Mouse (Mus musculus): ENCODE results near the gene Hp1bp3.
A peak's percentile ranks its signal among the peaks of the same experiment; 100 is the strongest.

Gene Hp1bp3

DNA sequence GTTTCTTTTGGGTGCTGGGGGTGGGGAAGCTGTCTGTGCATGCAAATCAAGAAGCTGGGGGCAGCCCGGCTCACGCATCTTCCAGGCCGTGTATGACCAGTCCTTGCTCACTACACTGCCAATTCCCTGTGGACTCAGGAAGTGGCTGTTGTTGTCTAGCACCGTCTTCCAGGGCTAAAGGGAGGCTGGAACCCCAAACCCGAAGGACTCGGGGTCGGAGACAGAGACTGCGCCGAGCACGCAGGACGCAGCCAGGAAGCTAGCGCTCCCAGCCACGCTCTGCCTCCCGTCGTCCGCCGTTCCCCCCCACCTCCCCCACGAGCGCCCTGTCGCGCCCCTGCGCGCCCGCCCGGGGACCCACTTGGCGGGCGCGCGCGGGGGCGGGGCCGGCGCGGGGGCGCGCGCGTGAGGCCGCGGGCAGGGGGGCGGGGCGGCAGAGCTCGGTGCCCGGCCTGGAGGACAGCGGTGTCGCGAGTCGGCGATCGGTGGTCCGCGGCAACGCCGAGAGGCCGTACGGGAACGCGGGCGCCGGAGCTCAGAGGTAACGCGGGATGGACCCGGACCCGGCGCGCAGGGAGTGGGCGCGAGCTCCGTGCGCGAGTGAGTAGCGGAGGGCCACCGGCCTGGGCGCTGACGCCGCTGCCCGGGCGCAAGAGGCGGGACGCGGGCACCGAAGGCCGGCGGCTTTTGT, at the start of gene Hp1bp3:
TSS of gene Hp1bp3 (plus strand) at position 97 of the 691 bp plus-strand sequence.
- peak; percentile 77 to 84 for DNase-seq

GRCm38 (mm10) chr4:138166519-138166918, 49.6 kb upstream of the Hp1bp3 start:
- no peak for DNase-seq

- no peak for DNase-seq
Observed at GRCm38 (mm10) chr4:138168162-138168561, 47.9 kb upstream of the Hp1bp3 start.

DNA sequence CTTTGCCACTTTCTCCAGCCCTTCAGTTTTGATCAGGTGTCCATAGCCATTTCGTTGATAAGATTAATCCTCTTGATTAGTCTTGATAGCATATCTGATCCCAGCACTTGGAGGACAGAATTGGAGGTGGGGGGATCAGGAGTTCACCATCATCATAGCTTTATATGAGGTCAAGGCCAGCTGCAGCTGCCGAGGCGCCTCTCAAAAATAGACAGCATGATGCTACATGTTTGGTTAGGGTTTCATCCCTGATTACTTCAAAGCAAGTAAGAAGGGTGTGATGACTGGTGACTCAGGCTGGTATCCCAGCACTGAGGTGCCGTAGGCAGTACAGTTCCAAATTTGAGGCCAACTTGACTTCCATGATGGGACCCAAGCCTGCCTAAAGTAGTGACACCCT, 46.7 kb upstream of the Hp1bp3 start:
- DNase-seq = no peak

- DNase-seq = no peak
Observed at GRCm38 (mm10) chr4:138172686-138173085, 43.4 kb upstream of the Hp1bp3 start.

GRCm38 (mm10) chr4:138179391-138179790, 36.7 kb upstream of the Hp1bp3 start:
- DNase-seq = no peak

GRCm38 (mm10) chr4:138180719-138181118, 35.4 kb upstream of the Hp1bp3 start:
- DNase-seq = no peak

- no peak for DNase-seq
Observed at GRCm38 (mm10) chr4:138184056-138184455, 32.0 kb upstream of the Hp1bp3 start.

- DNase-seq = no peak
Observed at GRCm38 (mm10) chr4:138184573-138184981, 31.5 kb upstream of the Hp1bp3 start.

DNA sequence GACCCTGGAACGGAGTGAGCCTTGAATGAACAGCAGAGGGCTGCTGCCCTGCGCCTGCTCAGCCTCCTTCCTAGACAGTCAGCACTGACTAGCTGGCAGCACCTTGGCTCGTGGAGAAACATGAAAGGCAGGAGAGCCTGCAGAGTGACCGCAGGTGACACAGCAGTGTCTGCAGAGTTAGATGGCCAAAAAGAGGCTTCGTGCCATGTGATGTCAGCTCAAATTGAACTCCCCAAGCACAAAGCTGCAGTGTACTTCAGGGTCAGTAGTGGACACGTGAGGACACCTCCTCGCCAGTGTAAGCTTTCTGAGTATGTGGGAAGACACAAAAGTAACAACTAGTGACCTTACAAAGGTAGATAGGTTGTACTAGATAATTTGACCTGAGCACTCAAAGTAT, 30.1 kb upstream of the Hp1bp3 start:
- DNase-seq = no peak

- no peak for DNase-seq
Observed at GRCm38 (mm10) chr4:138187995-138188394, 28.1 kb upstream of the Hp1bp3 start.

DNA sequence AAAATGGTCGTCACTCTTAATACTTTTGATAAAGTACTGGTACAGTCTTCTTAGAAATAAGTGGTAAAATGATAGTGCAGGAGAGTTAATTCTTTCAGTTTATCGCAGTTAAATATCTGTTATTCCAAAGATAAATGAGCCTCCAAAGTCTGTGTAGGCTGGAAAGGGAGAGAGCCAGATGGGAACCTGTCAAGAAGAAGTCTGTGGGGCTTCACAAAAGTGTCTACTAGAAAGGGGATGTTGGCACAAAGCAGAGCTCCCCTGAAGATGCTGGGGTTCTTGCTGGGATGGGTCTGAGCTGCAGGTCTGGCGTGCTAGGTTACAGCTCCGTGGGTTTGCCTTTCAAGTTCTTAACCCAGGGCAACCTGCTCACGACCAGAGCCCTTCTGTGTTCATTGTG, 23.5 kb upstream of the Hp1bp3 start:
- no peak for DNase-seq

- no peak for DNase-seq
Observed at GRCm38 (mm10) chr4:138200769-138201168, 15.3 kb upstream of the Hp1bp3 start.

GRCm38 (mm10) chr4:138201696-138202095, 14.4 kb upstream of the Hp1bp3 start:
- no peak for DNase-seq

DNA sequence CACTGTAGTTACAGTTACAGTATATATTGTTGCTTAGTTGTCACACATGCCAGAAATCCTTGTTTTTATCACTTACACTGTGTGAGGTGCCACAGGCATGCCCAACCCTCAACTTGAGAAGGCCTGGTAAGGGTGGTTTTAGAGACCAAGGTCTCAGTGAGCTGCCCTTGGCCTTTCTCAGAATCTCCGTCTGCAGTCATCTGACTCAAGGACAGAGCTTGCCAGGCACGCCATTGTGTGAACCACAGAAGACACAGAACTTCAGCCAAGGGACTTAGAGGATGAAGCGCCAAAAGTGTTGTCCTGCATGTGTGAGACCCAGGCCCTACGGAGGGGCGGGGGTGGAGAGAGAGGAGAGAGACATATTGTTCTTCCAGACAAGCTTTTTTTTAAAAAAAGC, 6.0 kb upstream of the Hp1bp3 start:
- DNase-seq = no peak

DNA sequence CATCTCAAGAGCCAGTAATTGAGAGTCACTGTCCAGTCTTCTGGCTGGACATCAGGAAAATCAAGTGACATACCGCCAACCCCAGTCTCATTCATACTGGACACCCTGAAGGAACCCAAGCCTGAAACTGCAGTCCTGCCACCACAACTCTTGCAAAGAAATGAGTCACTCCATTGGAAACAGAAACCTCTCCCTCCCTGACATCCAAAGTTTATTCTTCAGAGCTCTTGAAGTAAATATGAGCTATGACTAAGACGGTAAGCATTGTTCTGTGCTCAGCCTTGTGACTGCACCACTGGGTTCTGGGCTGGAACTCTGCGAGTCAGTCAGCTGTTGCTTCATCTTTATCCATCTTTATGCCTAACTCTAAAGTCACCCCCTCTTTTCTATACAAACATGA, 2.2 kb upstream of the Hp1bp3 start:
- DNase-seq = no peak

GRCm38 (mm10) chr4:138215671-138216199, 361 bp upstream of the Hp1bp3 start:
- DNase-seq = peak in 1 of 2 experiments; percentile 37

DNA sequence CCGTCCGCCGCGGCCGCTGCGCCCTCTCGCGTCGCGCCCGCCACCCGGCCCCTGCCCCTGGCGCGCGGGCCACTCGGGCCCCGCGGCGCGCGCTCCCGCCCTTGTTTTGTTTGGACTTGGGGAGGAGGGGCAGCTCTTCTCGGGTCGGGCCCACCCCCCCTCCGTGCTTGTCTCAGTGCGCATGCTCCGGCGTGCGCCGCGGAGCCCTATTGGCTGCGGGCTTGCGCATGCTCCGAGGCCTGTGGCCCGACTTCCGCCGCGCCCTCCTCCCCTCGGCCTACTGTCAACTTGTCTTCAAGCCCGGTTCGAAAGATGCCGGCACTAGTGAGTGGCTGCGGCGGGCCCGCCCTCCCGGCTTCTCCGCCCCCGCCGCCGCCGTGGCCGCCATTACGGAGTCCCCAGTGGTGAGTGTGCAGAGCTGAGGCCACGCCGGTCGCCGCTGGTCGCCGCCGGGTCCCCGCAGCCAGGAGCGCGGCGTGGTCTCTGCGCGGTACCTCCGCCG, 846 bp downstream of the Hp1bp3 start:
- peak; percentile 98 for DNase-seq

GRCm38 (mm10) chr4:138217441-138217840, 1.3 kb downstream of the Hp1bp3 start:
- DNase-seq = no peak

GRCm38 (mm10) chr4:138217951-138218685, 2.0 kb downstream of the Hp1bp3 start:
- DNase-seq = no peak

DNA sequence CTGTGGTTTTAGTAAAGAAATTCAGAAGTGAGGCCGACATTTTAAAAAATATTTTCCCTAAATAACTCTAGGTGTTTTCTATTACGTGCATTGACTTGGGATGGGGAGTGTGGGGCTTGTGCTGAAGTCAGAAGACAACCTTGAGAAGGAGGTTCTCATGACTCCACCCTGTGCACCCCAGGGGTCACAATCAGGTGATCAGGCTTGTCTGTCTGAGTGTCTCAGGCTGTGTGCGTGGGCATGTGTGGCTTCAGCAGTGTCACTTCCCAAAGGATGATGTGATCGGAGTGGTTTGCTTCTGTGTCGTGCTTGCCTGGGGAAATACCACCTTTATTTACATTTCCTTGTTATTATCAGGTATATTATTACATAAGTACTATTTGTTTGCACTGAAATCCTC, 3.2 kb downstream of the Hp1bp3 start:
- no peak for DNase-seq

DNA sequence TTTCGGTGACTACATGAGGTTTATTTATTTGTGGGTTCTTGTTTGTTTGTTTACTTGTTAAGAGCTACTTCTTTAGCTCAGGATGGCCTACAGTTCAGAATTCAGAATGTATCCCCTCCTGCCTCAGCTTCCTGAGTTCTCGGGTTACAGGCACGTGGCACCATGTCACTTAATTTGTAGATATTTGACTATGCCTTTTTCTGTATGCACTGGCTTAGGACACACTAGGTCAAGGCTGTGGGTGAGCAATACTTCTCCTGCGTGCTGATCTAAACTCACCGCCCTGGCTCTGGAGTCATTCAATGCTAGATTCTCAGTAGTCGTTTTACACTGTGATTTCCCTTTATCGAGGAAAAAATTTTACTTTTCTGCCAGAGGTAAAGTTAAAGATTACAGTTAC, 4.7 kb downstream of the Hp1bp3 start:
- DNase-seq = no peak

DNA sequence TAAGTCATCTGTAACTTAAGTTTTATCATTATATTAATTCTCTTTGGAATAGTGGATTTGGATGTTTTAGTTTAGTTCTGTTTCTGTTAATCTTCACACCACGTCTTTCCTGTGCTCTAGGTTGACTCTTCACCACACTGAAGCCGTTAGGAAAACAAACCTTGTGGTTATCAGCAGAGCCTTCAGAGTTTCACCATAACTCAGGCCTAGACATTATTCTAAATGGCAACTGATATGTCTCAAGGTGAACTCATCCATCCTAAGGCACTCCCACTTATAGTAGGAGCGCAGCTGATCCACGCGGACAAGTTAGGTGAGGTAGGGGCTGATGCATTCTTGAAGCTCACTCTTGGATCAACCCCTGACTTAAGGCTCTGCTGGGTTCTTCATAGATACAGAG, 5.3 kb downstream of the Hp1bp3 start:
- DNase-seq = no peak

- DNase-seq = no peak
Observed at GRCm38 (mm10) chr4:138222396-138222795, 6.3 kb downstream of the Hp1bp3 start.
